Mouse (Mus musculus) MEL (cell line): ENCODE measurements at regions not wholly inside any gene's neighbourhood (a gene's known extent, or its start where the extent isn't known, plus 50 kb on each side); places are given as distances from the start of the nearest gene placed in this dataset.

Source experiments
- BHLHE40 ChIP-seq: IDR thresholded peaks from 2 replicates; pipeline ENCODE4 v1.6.1; 2012; ENCODE audit warnings: low read depth, mild to moderate bottlenecking, inconsistent platforms, low read length, improper control_type of control experiment, borderline replicate concordance
- CTCF ChIP-seq, 3 experiments: IDR thresholded peaks in 2 of 3; conservative IDR thresholded peaks in 1 of 3; 2 replicates each; pipeline ENCODE4 v1.5.1; 2011 to 2012; ENCODE audit warnings: low read length in 3 of 3, low read depth in 2 of 3, mild to moderate bottlenecking in 2 of 3, improper control_type of control experiment in 1 of 3, inconsistent platforms in 1 of 3, mixed read lengths in 1 of 3, moderate library complexity in 1 of 3; ENCODE audit not compliant: control insufficient read depth in 1 of 3, insufficient read depth in 1 of 3, poor library complexity in 1 of 3, severe bottlenecking in 1 of 3
- EP300 ChIP-seq, 2 experiments: IDR thresholded peaks; 2 replicates each; pipeline ENCODE4 v1.6.1; 2011; ENCODE audit warnings: improper control_type of control experiment in 2 of 2, low read length in 2 of 2, low read depth in 1 of 2, mild to moderate bottlenecking in 1 of 2
- JUND ChIP-seq: IDR thresholded peaks from 2 replicates; pipeline ENCODE4 v1.6.1; 2011; ENCODE audit warnings: low read depth, mild to moderate bottlenecking, improper control_type of control experiment, low read length
- KAT2A ChIP-seq: conservative IDR thresholded peaks from 2 replicates; pipeline ENCODE4 v1.6.1; 2012; ENCODE audit warnings: low read depth, low read length, improper control_type of control experiment, inconsistent platforms
- MEF2A ChIP-seq: IDR thresholded peaks from 2 replicates; pipeline ENCODE4 v1.6.1; 2014; ENCODE audit warnings: low read depth, mild to moderate bottlenecking, inconsistent platforms, low read length, improper control_type of control experiment; ENCODE audit not compliant: poor library complexity, insufficient replicate concordance, severe bottlenecking; ENCODE audit errors: extremely low read depth
- MYC ChIP-seq: IDR thresholded peaks from 2 replicates; pipeline ENCODE4 v1.6.1; 2011; ENCODE audit warnings: low read depth, mild to moderate bottlenecking, low read length, improper control_type of control experiment, moderate library complexity
- POLR2A ChIP-seq, 2 experiments: IDR thresholded peaks; 2 replicates each; pipeline ENCODE4 v1.6.1; 2011 to 2012; ENCODE audit warnings: low read length in 2 of 2, mild to moderate bottlenecking in 2 of 2, control low read depth in 1 of 2, improper control_type of control experiment in 1 of 2, low read depth in 1 of 2, moderate library complexity in 1 of 2; ENCODE audit not compliant: control insufficient read depth in 1 of 2, insufficient read depth in 1 of 2, poor library complexity in 1 of 2
- POLR2AphosphoS5 ChIP-seq: IDR thresholded peaks from 2 replicates; pipeline ENCODE4 v1.6.1; 2012; ENCODE audit warnings: low read depth, borderline replicate concordance, mild to moderate bottlenecking, inconsistent platforms, low read length, moderate library complexity, mixed read lengths
- RCOR1 ChIP-seq: IDR thresholded peaks from 2 replicates; pipeline ENCODE4 v1.6.1; 2012; ENCODE audit warnings: low read depth, mild to moderate bottlenecking, inconsistent platforms, low read length, improper control_type of control experiment
- SMC3 ChIP-seq: IDR thresholded peaks from 2 replicates; pipeline ENCODE4 v1.6.1; 2011; ENCODE audit warnings: low read depth, low read length, improper control_type of control experiment
- TBP ChIP-seq: IDR thresholded peaks from 2 replicates; pipeline ENCODE4 v1.8.0; 2011; ENCODE audit warnings: low read depth, low read length, improper control_type of control experiment
- USF1 ChIP-seq: IDR thresholded peaks from 2 replicates; pipeline ENCODE4 v1.6.1; 2014; ENCODE audit warnings: low read depth, mild to moderate bottlenecking, inconsistent platforms, low read length, improper control_type of control experiment, moderate library complexity
- ZMIZ1 ChIP-seq: IDR thresholded peaks from 2 replicates; pipeline ENCODE4 v1.6.1; 2012; ENCODE audit warnings: low read depth, mild to moderate bottlenecking, inconsistent platforms, low read length, improper control_type of control experiment, moderate library complexity

DNA sequence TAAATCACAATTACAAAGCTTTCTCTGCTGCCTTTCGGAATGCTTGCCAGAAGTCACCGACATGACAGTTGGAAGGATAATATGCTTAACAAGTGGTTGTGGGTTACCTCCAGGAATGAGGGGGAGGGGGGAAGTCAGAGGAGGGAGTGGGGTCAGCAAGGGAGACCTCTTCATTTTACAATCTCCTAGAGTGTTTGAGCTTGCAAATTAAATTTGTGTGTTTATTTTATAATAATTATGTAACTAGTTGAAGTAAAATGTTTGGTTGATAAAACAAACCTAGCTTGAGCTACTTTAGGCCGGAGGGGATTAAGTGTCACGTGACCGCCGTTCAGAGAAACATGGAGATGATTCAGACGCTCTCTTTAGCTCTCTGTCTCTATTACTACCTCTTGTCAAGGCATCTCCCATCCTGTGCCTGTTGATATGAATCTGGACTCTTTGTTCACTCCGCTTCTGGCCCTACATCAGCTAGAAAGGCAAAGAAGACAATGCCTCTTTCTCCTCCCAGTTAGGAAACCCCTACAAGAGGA lies 227.3 kb upstream of the Irx5 start:
- no peak for TF ChIP-seq KAT2A
- no peak for TF ChIP-seq POLR2A (IDR thresholded peaks at IDR 0.05; ENCODE audit: control insufficient read depth in 1 of 2, insufficient read depth in 1 of 2, low read depth in 1 of 2, low read length in 2 of 2, poor library complexity in 1 of 2)
- TF ChIP-seq SMC3: no peak
- TF ChIP-seq USF1: no peak
- TF ChIP-seq TBP: no peak
- no peak for TF ChIP-seq MEF2A
- TF ChIP-seq BHLHE40: no peak
- no peak for TF ChIP-seq ZMIZ1
- no peak for TF ChIP-seq EP300 (IDR thresholded peaks at IDR 0.05; ENCODE audit: low read depth in 1 of 2, low read length in 2 of 2)
- TF ChIP-seq RCOR1: no peak
- no peak for TF ChIP-seq CTCF (IDR thresholded peaks at IDR 0.05 in 2 of 3, conservative IDR thresholded peaks at IDR 0.05 in 1 of 3; ENCODE audit: control insufficient read depth in 1 of 3, insufficient read depth in 1 of 3, low read depth in 2 of 3, low read length in 3 of 3, poor library complexity in 1 of 3, severe bottlenecking in 1 of 3)
- TF ChIP-seq JUND: no peak
- no peak for TF ChIP-seq POLR2AphosphoS5
- TF ChIP-seq MYC: no peak
